Mouse (Mus musculus) effector memory CD4-positive, alpha-beta T cell, adult 7 months (primary cell): ENCODE results near the gene Coq6. TPM values are rescaled to one million over a fixed set of nuclear protein-coding genes. Genes with fewer than 3 reads are reported as not detected.

ENCODE experiments used
- polyA plus RNA-seq: library from polyadenylated mRNA; unstranded; fragments of 100-300 nt; shearing (Covaris generic); gene quantifications from one replicate; pipeline ENCODE4 v1.2.1, GENCODE M21; 2017

Gene Coq6
- 16.0 TPM for polyA plus RNA-seq

DNA sequence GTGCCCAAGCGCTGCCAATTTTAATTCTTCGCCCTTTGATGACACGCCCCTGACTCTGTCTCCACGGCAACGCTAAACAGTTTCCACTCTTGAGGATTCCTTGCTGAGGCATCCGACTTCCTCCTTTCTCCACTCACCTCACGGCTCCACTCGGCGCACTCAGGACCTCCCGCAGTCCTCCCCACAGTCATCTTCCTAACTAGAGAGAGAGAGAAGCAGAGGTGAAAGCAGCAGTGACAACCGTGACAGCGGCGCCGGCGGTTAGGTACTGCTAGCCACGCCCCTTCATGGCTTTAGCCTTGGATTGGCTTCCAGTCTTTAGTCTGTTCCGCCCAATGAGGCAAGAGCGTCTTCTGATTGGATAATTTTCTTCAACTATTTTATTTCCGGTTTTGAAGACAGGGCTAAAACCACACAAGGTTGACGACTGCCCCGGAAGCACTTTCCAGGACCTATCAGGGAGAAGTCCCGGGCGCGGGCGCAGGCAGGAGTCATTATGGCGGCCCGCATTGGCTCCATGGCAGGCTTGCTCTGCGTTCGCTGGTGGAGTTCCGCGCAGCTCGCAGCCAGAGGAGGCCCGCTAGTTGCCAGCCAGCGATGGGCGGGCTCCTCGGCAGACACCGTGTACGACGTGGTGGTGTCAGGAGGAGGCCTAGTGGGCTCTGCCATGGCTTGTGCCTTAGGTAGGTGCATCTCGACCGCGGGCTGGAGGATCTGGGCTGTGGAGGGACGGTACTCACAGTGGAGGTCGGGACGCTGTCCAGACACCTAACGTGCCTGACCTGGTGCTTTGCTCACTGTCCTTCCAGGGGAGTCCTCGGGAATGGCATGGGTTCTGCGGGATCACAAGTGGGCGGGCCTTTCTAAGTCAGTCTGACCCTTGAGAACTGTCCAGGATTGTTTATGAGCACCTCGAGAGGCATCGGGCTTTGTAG is at the start of gene Coq6, which contains the start of gene Fam161b:
Gene Coq6 (plus strand): TSS at position 103 of the 935 bp plus-strand sequence.
Gene Fam161b (minus strand): TSS at position 279 of the 935 bp plus-strand sequence.

DNA sequence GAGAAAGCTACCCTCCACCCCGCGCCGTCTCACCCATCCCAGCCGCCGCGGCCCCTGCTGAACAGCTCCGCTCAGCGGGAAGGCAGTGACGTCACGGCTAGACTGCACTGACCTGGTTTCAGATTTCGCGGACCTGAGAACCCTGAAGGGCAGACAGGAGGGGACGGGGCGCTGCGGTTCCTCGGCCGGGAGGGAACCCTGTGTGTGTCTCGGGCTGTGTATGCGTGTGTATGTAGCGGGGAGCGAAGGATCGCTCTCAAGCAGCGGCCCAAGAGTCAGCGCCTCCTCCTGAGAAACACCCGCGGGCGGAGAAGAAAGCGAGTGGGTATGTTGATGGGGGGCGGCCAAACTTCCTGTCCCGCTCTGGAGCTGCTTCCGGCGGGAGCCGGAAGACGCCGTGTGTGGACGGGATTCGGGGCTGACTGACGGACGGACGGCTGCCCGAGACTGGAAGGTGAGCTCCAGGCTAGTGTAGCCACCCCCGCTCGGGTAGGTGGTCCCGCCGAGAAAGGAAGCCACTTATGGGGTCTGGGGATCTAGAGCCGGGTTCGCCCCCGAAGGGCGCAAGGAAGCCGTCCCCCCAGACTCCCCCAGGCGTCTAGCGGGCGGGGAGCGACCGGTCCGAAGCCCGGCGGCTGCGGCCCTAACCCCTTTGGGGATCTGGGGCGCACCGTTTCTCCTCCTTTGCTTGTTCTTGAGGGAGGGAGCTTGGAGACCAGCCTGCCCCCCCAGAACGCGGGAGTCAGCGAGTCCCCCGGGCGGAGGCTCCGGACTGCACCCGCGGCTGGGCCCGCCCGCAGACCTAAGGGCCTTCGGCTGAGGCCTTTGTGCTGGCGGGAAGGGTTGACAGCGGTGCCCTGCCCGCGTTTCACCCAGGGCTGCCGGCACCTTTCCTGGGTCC is 44.5 kb upstream of the Coq6 start, which contains the start of gene Zfp410:
Gene Zfp410 (plus strand): TSS at position 132 of the 901 bp plus-strand sequence.

DNA sequence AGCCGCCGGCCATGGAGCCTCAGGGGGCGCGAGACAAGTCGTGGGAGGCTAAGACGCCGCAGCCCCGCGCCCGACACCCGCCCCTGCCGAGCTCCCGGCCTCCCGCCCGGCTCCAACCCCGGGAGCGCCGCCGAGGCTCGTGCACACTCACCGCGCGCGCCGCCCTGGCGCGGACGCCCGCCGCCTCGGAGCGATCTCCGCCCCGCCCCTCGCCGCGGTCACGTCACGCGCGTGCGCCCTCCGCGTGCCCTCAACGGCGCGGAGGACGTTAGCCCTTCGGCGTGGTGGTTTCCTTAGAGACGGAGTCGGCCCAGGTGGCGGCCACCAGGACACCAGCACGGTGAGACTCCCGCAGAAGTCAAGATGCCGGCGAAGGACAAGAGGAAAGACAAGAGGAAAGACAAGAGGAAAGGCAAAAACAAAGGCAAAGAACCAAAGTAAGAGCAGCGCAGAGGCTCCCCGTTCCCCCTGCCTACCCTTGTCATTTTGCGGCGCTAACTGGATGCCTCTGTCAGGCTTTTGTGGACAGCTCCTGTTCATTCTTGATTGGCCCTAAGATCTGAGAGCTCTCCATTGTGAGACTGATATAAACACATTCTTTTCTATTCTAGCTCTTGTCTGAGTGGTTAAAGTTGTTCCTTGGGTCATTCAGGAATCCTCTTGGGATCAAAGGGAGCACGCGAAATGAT is 47.5 kb downstream of the Coq6 start, which contains the start of the genes Entpd5 and Bbof1:
Gene Entpd5 (minus strand): TSS at position 211 of the 689 bp plus-strand sequence.
Gene Bbof1 (plus strand): TSS at position 253 of the 689 bp plus-strand sequence.

DNA sequence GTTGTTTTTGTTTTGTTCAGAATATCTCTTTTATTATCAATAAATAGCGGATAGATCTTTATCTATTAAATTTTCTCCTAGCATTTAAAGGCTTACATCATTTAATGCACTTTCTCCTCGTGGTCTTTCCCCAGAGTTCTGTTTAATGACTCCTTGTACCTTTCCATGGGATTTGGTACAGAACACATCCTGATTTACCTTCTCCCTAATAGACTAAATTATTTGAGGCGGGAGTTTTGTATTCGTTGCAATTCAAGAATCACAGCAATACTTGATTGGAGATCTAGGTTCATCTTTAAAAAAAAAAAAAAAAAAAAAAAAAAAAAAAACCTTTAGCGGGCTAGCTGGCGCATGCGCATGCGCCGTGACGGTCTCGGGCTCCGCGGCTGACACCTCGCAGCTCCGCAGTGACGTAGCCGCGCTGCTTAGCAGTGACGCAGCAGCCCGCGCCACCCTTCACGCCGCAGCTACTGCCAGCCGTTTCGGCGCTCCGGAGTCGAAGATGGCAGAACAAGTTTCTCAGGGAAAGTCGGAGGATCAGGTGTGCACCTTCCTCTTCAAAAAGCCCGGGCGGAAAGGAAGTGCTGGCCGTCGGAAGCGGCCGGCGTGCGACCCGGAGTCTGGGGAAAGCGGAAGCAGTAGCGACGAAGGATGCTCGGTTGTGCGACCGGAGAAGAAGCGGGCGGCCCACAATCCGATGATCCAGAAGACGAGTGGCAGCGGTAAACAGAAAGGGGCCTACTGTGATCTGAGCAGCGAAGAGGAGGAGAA is 55.6 kb downstream of the Coq6 start, which contains the start of gene Rnf113a2:
Gene Rnf113a2 (plus strand): TSS at position 363 of the 771 bp plus-strand sequence.

Other genes starting within 250 kb of the Coq6 start
- 0.73 TPM for gene Dnal1, start 247.3 kb upstream of the Coq6 start, polyA plus RNA-seq
- not detected for gene Pnma1, start 213.2 kb upstream of the Coq6 start, polyA plus RNA-seq
- gene Elmsan1, start 142.8 kb upstream of the Coq6 start, polyA plus RNA-seq: 144 TPM
- gene Ptgr2, start 76.4 kb upstream of the Coq6 start, polyA plus RNA-seq: 19.5 TPM
- gene Zfp410, start 44.8 kb upstream of the Coq6 start, polyA plus RNA-seq: 66.2 TPM
- gene Fam161b, start 176 bp downstream of the Coq6 start, polyA plus RNA-seq: 2.5 TPM
- gene Entpd5, start 47.4 kb downstream of the Coq6 start, polyA plus RNA-seq: 77.1 TPM
- 4.0 TPM for gene Bbof1, start 47.4 kb downstream of the Coq6 start, polyA plus RNA-seq
- 38.4 TPM for gene Rnf113a2, start 55.5 kb downstream of the Coq6 start, polyA plus RNA-seq
- 9.6 TPM for gene Aldh6a1, start 89.3 kb downstream of the Coq6 start, polyA plus RNA-seq
- 26.8 TPM for gene Lin52, start 89.8 kb downstream of the Coq6 start, polyA plus RNA-seq
- gene Vsx2, start 208.1 kb downstream of the Coq6 start, polyA plus RNA-seq: not detected